Mouse (Mus musculus) ES-E14 (cell line): Measurements from ENCODE around the gene Stx1b. TPM values are rescaled to one million over a fixed set of nuclear protein-coding genes. Genes with fewer than 3 reads are reported as not detected.
A peak's percentile ranks its signal among the peaks of the same experiment; 100 is the strongest.

Source experiments
- DNase-seq: peaks from one replicate; pipeline ENCODE4 v3.0.0-alpha.2; 2013; ENCODE audit warnings: low read depth, low spot score
- H3K27ac ChIP-seq: 2 replicates; pipeline ENCODE4 v1.5.1; 2012; ENCODE audit warnings: low read depth, mild to moderate bottlenecking, low read length, moderate library complexity, mixed read lengths; ENCODE audit not compliant: poor library complexity, insufficient read depth, severe bottlenecking
- H3K36me3 ChIP-seq: 2 replicates; pipeline ENCODE4 v1.6.1; 2012; ENCODE audit warnings: mild to moderate bottlenecking, low read length, moderate library complexity, mixed read lengths; ENCODE audit not compliant: control insufficient read depth, poor library complexity, insufficient read depth, severe bottlenecking
- H3K4me1 ChIP-seq, 2 experiments: fragments of 150-350 bp in 1 of 2; sonication (generic) in 1 of 2; 2 replicates each; pipeline ENCODE4 v1.6.1; 2012; ENCODE audit warnings: low read length in 2 of 2, mild to moderate bottlenecking in 1 of 2, mixed read lengths in 1 of 2; ENCODE audit not compliant: control insufficient read depth in 2 of 2, insufficient read depth in 2 of 2, poor library complexity in 1 of 2
- H3K4me3 ChIP-seq, 2 experiments: fragments of 150-350 bp in 1 of 2; sonication (generic) in 1 of 2; 2 replicates each; pipeline ENCODE4 v1.5.1; 2012; ENCODE audit warnings: low read length in 2 of 2, low read depth in 1 of 2, mild to moderate bottlenecking in 1 of 2, mixed read lengths in 1 of 2; ENCODE audit not compliant: insufficient read depth in 1 of 2, poor library complexity in 1 of 2, severe bottlenecking in 1 of 2
- H3K9ac ChIP-seq: 2 replicates; pipeline ENCODE4 v1.6.1; 2012; ENCODE audit warnings: low read depth, mild to moderate bottlenecking, low read length, mixed read lengths; ENCODE audit not compliant: poor library complexity, insufficient read depth, severe bottlenecking
- H3K9me3 ChIP-seq: fragments of 150-350 bp; sonication (generic); 2 replicates; pipeline ENCODE4 v1.6.1; 2012; ENCODE audit warnings: low read depth, mild to moderate bottlenecking, low read length; ENCODE audit not compliant: control insufficient read depth, insufficient read depth
- CHD2 ChIP-seq: IDR thresholded peaks from 2 replicates; pipeline ENCODE4 v1.6.1; 2014; ENCODE audit warnings: mild to moderate bottlenecking, low read depth, low read length, inconsistent platforms
- HCFC1 ChIP-seq: IDR thresholded peaks from 2 replicates; pipeline ENCODE4 v1.6.1; 2012; ENCODE audit warnings: low read length, inconsistent platforms, borderline replicate concordance; ENCODE audit not compliant: insufficient read depth
- MAFK ChIP-seq: IDR thresholded peaks from 2 replicates; pipeline ENCODE4 v1.6.1; 2014; ENCODE audit warnings: mild to moderate bottlenecking, low read depth, low read length, inconsistent platforms; ENCODE audit not compliant: insufficient read depth
- ZC3H11A ChIP-seq: IDR thresholded peaks from 2 replicates; pipeline ENCODE4 v1.6.1; 2012; ENCODE audit warnings: low read depth, mild to moderate bottlenecking, inconsistent platforms, low read length, borderline replicate concordance
- ZNF384 ChIP-seq: IDR thresholded peaks from 2 replicates; pipeline ENCODE4 v1.6.1; 2012; ENCODE audit warnings: low read depth, low read length, inconsistent platforms
- in situ Hi-C, 2 experiments: fragments of 600-800 bp; cut with MboI; formaldehyde crosslinking; loops; one replicate each; pipeline ENCODE4 v1.15.1; 2025; ENCODE audit warnings: low sequenced_read_pairs in 2 of 2, inconsistent platforms in 1 of 2; ENCODE audit not compliant: unreplicated experiment in 2 of 2
- total RNA-seq: library from RNA; depleted of rRNA; stranded (reverse); fragments of 300-350 nt; gene quantifications from 2 replicates; pipeline ENCODE4 v1.2.3, GENCODE M21; 2012

Stx1b gene
- total RNA-seq, 1 experiment = 1.4 TPM

GRCm38 (mm10) chr7:127811240-127811639 is 13.1 kb downstream of the Stx1b start:
- H3K9ac ChIP-seq = no peak overlapping the region
- in situ Hi-C loops = no loop called here
- no peaks in the 10 kb centered on the region for H3K9me3 ChIP-seq
- TF ChIP-seq HCFC1 (no peak), ZNF384 (no peak), ZC3H11A (no peak), CHD2 (no peak), MAFK (no peak)
- peak overlapping the region; percentile 13 to 47; a peak in 3 of 4 replicates for H3K4me3 ChIP-seq
- no peak overlapping the region for H3K27ac ChIP-seq
- peaks cover 3 to 19% of the 10 kb centered on the region in 2 experiments; a peak in 3 of 4 replicates for H3K4me1 ChIP-seq
- no peaks in the 10 kb centered on the region for H3K36me3 ChIP-seq
- DNase-seq = no peak

GRCm38 (mm10) chr7:127810650-127811049 is 13.7 kb downstream of the Stx1b start:
- TF ChIP-seq ZNF384 (no peak), MAFK (no peak), HCFC1 (no peak)
- Histone ChIP-seq H3K4me3 (peak overlapping the region; percentile 13 to 47), H3K9me3 (no peaks in the 10 kb centered on the region), H3K36me3 (no peaks in the 10 kb centered on the region), H3K4me1 (peaks cover 3 to 13% of the 10 kb centered on the region in 2 experiments; a peak in 3 of 4 replicates), H3K9ac (0 out of 2 replicates have a peak overlapping the region, but pooled peaks have one; percentile 0), H3K27ac (no peak overlapping the region)
- in situ Hi-C loops = no loop called here
- no peak for DNase-seq

DNA sequence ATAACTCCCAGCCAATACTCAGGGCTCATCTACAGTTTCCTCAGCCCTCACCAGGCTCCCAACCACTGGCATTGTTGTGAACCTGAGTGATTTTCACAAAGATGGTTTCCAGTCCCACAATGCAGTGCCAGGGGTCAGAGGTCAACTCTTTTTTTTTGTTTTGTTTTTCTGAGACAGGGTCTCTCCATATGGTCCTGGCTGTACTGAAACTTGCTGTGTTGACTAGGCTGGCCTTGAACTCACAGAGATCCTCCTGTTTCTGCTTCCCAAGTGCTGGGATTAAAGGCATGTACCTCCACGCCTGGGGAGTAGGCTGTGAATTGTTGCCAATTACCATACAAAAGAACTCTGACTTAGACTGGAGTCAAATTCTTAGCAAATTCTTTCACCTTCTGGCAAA is 14.5 kb downstream of the Stx1b start:
- H3K36me3 ChIP-seq = no peaks in the 10 kb centered on the region

DNA sequence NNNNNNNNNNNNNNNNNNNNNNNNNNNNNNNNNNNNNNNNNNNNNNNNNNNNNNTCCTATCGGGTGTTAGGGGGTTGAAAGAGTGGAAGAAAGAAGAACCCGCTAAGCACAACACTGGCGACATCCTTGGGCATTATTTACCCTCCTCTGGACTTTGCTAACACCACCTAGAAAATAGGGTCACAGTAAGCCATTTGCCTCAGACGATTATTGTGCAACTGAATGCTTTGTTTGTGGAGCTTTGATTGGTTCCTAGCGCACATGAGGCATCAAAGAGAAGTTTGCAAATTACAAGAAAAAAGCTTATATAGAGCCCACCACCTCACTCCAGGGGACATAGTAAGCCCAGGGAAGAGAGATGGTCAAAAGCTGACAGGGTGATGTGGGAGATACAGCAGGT is 15.5 kb downstream of the Stx1b start:
- no peak for TF ChIP-seq CHD2
- TF ChIP-seq MAFK = no peak
- no peak for TF ChIP-seq ZC3H11A
- no peak for TF ChIP-seq HCFC1
- TF ChIP-seq ZNF384 = no peak
- peaks cover 2 to 10% of the 10 kb centered on the region in 2 experiments; a peak in 2 of 4 replicates for H3K4me1 ChIP-seq

More for the DNA sequence above, 14.5 kb downstream of the Stx1b start:
- TF ChIP-seq CHD2 = no peak
- no peak for TF ChIP-seq ZNF384
- TF ChIP-seq MAFK = no peak
- no peak for TF ChIP-seq HCFC1
- TF ChIP-seq ZC3H11A = no peak
- H3K9ac ChIP-seq = no peak overlapping the region
- no peak for DNase-seq
- peaks cover 2 to 10% of the 10 kb centered on the region in 2 experiments; a peak in 2 of 4 replicates for H3K4me1 ChIP-seq
- in situ Hi-C loops = no loop called here
- H3K4me3 ChIP-seq = no peak overlapping the region
- no peak overlapping the region for H3K27ac ChIP-seq
- H3K9me3 ChIP-seq = no peaks in the 10 kb centered on the region

DNA sequence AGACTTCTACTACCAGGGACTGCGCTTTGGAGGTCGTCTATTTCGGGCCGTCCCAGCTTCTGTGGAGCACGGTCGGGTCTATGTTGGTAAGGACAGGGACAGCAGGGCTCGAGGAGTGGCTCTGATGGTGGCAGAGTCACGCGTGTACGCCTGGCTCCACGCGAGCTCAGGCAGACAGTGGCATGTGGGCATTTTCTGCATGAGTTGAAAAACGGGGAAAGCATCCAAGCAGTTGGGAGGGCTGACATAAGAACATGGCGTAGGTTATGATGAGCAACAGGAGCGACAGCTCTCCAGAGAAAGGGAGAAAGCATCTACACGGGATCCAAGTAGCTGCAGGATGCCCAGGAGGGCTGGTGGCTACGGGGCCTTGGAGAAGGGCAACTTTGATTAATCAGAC is 22.0 kb downstream of the Stx1b start:
- Histone ChIP-seq H3K9me3 (no peaks in the 10 kb centered on the region), H3K36me3 (peaks cover 32% of the 10 kb centered on the region), H3K27ac (no peak overlapping the region), H3K4me1 (peaks cover 0 to 5% of the 10 kb centered on the region in 2 experiments; a peak in 1 of 4 replicates), H3K4me3 (no peak overlapping the region), H3K9ac (no peak overlapping the region)
- TF ChIP-seq ZNF384 = no peak
- no peak for TF ChIP-seq HCFC1
- TF ChIP-seq CHD2 = no peak
- TF ChIP-seq MAFK = no peak
- no peak for TF ChIP-seq ZC3H11A
- no peak for DNase-seq
- in situ Hi-C loops = no loop called here

More for the DNA sequence above, 15.5 kb downstream of the Stx1b start:
- Histone ChIP-seq H3K9ac (no peak overlapping the region), H3K27ac (no peak overlapping the region), H3K36me3 (no peaks in the 10 kb centered on the region), H3K4me3 (no peak overlapping the region), H3K9me3 (no peaks in the 10 kb centered on the region)
- in situ Hi-C loops = no loop called here
- DNase-seq = no peak
